Mouse (Mus musculus): ENCODE data around the gene Ptpn3.

- TF ChIP-seq CTCF (conservative IDR thresholded peaks at IDR 0.05; ENCODE audit: low read length) (no peak), NANOG (IDR thresholded peaks at IDR 0.05; ENCODE audit: borderline replicate concordance, low read length) (no peak), POU5F1 (IDR thresholded peaks at IDR 0.05; ENCODE audit: borderline replicate concordance, low read length) (no peak)
Observed at GRCm38 (mm10) chr4:57156549-57157169, 145.0 kb downstream of the Ptpn3 start.

Measured in E14TG2a.4 (cell line).